Mouse (Mus musculus): ENCODE data around the gene Arhgef9. TPM values are rescaled to one million over a fixed set of nuclear protein-coding genes. Genes with fewer than 3 reads are reported as not detected.
A peak's percentile ranks its signal among the peaks of the same experiment; 100 is the strongest.

Gene Arhgef9
- polyA plus RNA-seq, 1 experiment from 2014 or later, result 45.6 TPM

DNA sequence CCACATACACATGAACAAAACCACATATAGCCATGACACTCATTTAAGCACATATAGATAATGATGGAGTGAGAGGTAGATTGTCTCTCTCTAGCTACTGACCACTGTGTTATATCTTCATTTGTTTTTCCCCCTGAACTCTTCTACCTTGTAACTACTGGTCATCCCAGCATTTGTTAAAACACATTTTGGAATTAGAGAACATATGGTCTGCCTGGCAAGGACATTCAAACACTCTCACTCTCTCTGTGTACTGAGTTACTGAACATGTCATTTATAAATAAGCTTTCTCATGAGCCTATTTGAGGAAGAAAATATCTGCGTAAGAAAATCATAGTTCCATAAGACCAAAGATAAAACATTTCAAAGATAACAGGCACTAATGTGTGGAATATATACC is 64.9 kb downstream of the Arhgef9 start:
- ATAC-seq (ENCODE audit: low FRiP score), result no peak
- Histone ChIP-seq H3K9me3 (no peaks in the 10 kb centered on the region), H3K4me3 (no peak overlapping the region), H3K27ac (no peak overlapping the region), H3K36me3 (no peaks in the 10 kb centered on the region), H3K4me2 (no peak overlapping the region), H3K27me3 (no peaks in the 10 kb centered on the region), H3K9ac (no peak overlapping the region), H3K4me1 (replicated peaks) (no peaks in the 10 kb centered on the region)
- WGBS, result 97% methylated on average over 1 of the region's 1 CpGs

DNA sequence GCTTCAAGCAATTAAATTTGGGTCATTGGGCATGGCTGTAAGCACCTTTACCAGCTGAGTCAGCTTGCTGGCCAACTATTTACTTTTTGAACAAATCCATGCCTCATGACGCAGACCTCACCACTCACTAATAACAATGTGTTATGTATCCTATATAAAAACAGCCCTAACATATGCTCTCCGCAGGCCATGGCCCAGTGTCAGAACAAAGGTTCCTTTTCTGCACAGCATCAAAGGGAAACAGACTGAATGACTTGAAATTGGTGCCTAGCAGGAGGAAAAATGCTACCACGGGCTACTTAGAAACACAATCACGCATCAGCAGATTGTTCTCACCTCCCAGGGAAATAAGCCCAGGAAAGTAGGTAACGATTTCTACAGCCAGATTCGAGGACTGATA is 73.2 kb downstream of the Arhgef9 start:
- H3K4me2 ChIP-seq, result no peak overlapping the region
- H3K9me3 ChIP-seq, result no peaks in the 10 kb centered on the region
- H3K4me1 ChIP-seq (replicated peaks), result no peaks in the 10 kb centered on the region
- WGBS, result 52% methylated on average over 6 of the region's 6 CpGs
- H3K9ac ChIP-seq, result no peak overlapping the region
- H3K4me3 ChIP-seq, result no peak overlapping the region
- ATAC-seq (ENCODE audit: low FRiP score), result no peak
- H3K36me3 ChIP-seq, result no peaks in the 10 kb centered on the region
- H3K27me3 ChIP-seq, result no peaks in the 10 kb centered on the region
- H3K27ac ChIP-seq, result no peak overlapping the region

DNA sequence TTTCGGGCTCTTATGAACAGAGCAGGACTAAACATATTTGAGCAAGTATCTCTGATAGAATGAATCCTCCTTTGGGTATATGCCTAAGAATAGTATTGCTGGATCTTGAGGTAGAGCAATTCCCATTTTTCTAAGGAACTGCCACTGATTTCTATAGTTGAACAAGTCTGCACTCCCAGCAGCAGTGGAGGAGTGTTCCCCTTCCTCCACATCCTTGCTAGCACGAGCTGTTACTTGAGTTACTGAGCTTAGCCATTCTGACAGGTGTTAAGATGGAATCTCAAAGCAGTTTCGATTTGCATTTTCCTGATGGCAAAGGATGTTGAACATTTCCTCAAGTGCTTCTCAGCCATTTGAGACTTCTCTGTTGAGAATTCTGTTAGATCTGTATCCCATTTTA is 92.3 kb downstream of the Arhgef9 start:
- ATAC-seq (ENCODE audit: low FRiP score), result no peak
- Histone ChIP-seq H3K4me3 (no peak overlapping the region), H3K9me3 (no peaks in the 10 kb centered on the region), H3K4me1 (replicated peaks) (no peaks in the 10 kb centered on the region), H3K27ac (no peak overlapping the region), H3K27me3 (no peaks in the 10 kb centered on the region), H3K36me3 (no peaks in the 10 kb centered on the region), H3K9ac (no peak overlapping the region), H3K4me2 (no peak overlapping the region)
- 77% methylated on average over 3 of the region's 3 CpGs for WGBS

DNA sequence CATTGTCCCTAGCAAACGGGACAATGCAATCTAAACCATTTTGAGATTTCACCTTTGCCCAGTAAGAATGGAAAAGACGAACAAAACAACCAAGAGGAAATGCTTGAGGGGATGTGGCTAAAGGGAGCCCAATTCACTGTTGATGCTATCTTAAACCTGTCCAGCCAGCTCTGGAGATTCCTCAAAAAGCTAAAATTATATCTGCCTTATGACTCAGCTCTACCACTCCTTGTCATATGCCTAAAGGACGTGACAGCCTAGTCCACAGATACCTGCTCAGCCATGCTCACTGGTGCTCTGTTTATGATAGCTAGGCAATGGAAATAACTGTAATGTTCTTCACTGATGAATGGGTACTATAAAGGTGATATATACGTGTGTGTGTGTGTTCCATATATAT is 109.0 kb downstream of the Arhgef9 start:
- H3K9me3 ChIP-seq, result no peaks in the 10 kb centered on the region
- H3K4me2 ChIP-seq, result no peak overlapping the region
- no peaks in the 10 kb centered on the region for H3K4me1 ChIP-seq (replicated peaks)
- H3K4me3 ChIP-seq, result no peak overlapping the region
- ATAC-seq (ENCODE audit: low FRiP score), result no peak
- H3K36me3 ChIP-seq, result no peaks in the 10 kb centered on the region
- no peak overlapping the region for H3K27ac ChIP-seq
- no peaks in the 10 kb centered on the region for H3K27me3 ChIP-seq
- 84% methylated on average over 4 of the region's 4 CpGs for WGBS
- H3K9ac ChIP-seq, result no peak overlapping the region

DNA sequence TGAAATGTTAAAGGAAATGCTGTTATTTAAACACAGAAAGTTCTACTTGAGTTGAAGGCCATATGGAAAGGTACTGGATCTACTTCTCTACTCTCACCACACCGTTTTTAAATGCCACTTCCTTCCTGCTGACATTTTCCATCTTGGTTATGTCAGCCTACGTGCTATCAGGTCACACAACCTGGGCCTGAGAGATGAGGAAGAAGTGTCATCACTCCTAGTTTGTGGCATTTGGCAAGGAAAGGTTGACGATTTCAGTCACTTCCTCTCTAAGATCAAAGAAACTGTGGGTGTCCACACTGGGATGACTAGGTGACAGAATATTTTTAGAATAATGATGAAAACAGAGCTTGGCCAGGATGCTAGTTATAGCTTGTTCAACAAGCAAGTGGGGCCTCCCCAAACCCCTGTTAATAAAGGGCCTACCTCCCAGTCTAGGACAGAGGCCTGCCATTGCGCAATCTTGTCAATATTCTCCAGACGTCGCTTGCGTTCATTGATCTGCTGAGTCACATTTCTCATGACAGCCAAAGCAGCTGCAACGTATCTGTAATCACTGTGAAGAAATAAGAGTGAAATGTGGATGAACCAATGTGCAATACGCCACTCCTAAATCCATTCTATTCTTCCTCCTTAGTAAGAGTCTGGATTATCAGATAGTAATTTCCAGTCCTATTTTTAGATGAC is 119.5 kb downstream of the Arhgef9 start:
- H3K4me1 ChIP-seq (replicated peaks), result no peaks in the 10 kb centered on the region
- no peaks in the 10 kb centered on the region for H3K9me3 ChIP-seq
- no peak overlapping the region for H3K4me2 ChIP-seq
- no peak overlapping the region for H3K27ac ChIP-seq
- no peak overlapping the region for H3K9ac ChIP-seq
- WGBS, result 89% methylated on average over 9 of the region's 9 CpGs
- H3K36me3 ChIP-seq, result 0 out of 2 replicates have a peak, but pooled peaks cover 5% of the 10 kb centered on the region
- ATAC-seq (ENCODE audit: low FRiP score), result no peak
- no peak overlapping the region for H3K4me3 ChIP-seq
- no peaks in the 10 kb centered on the region for H3K27me3 ChIP-seq

DNA sequence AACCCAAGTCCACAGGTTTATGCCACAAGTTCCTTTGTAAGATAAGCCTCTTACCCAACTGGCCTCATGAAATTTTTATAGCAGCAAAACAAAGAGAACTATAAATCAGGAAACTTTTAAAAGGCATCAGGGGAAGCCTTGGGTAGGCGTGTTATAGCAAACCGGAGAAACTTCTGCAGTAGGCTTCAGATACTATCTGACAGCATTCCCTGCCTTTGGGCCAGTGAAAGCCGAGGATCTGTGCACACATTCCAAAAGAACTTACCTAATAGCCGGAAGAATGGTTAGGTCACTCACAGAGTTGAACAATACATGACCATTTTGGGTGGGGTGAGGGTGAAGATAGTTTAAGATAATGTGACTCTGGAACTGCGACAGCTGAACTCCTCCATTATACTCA is 168.7 kb downstream of the Arhgef9 start:
- no peak for ATAC-seq (ENCODE audit: low FRiP score)
- Histone ChIP-seq H3K27ac (no peak overlapping the region), H3K4me2 (no peak overlapping the region), H3K4me1 (replicated peaks) (peaks cover 4% of the 10 kb centered on the region; the same call in 1 of the 2 replicates), H3K36me3 (no peaks in the 10 kb centered on the region), H3K9me3 (no peaks in the 10 kb centered on the region), H3K9ac (no peak overlapping the region), H3K4me3 (no peak overlapping the region), H3K27me3 (peaks cover 6% of the 10 kb centered on the region; the same call in 1 of the 2 replicates)
- WGBS, result 78% methylated on average over 5 of the region's 5 CpGs

DNA sequence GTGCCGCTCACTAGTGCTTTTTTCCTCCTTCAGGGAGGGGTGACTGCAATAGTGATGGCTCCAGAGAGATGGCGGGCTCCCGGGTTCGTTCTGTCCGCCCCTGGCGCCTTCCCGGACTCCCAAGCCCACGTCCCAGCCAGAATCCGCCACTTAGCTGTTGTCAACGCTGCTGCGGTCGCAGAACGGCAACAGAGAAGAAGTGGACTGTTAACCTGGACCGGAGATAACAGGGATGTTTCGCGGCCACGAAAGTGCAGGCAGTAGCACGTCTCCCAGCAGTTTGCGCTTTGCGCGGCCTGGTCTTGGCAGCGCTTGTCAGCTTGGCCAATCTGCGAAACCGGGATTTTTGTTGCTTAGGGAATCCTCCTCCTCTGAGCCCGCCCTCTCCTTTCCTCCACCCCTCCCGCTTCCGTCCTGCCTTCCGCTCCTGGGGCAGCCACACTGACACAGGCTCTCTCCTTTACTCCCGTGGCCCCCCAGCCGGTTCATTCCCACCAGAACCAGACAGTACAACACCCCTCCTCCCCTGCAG is 170.2 kb downstream of the Arhgef9 start, which contains the start of gene Spin4:
TSS of gene Spin4 (minus strand) at position 322 of the 532 bp plus-strand sequence.
- peaks cover 4% of the 10 kb centered on the region; the same call in 1 of the 2 replicates for H3K4me1 ChIP-seq (replicated peaks)
- peaks cover 6% of the 10 kb centered on the region; the same call in 1 of the 2 replicates for H3K27me3 ChIP-seq
- H3K27ac ChIP-seq, result peak within 1 kb of the TSS; percentile 85
- peak within 1 kb of the TSS; percentile 63 for H3K4me2 ChIP-seq
- no peaks in the 10 kb centered on the region for H3K9me3 ChIP-seq
- H3K4me3 ChIP-seq, result peak within 1 kb of the TSS; percentile 48
- 12% methylated on average over 29 of the region's 30 CpGs for WGBS
- H3K36me3 ChIP-seq, result no peaks in the 10 kb centered on the region
- peak within 1 kb of the TSS; percentile 70 for H3K9ac ChIP-seq
- ATAC-seq (ENCODE audit: low FRiP score), result peak; percentile 96

DNA sequence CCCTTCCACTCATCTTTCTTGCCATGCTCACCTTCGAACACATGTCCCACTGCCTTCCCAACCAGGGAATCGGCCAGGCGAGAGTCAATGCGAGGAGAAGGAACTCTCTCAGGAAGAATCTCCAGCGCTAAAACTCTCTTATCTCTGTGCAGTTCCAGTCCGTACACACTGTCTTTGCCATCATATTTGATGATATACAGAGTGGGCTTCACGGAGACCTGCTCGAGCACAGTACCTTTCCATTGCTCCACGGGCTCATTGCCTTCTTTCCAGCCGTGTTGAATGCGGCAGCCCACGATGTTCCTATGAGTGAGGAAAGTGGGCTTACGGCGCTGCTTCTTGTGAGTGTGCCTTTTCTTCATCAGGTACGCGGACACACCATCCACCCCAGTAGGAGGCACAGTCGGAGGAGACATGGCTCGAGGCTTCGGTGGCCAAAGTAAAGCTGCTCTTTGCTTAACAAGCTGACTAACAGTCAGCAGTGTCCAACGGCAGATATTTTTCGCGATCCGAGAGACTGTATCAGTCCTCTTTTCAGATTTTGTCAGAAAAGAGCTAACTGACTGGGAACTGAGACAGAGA is 170.8 kb downstream of the Arhgef9 start:
- Histone ChIP-seq H3K36me3 (no peaks in the 10 kb centered on the region), H3K4me1 (replicated peaks) (peaks cover 4% of the 10 kb centered on the region; the same call in 1 of the 2 replicates), H3K9me3 (no peaks in the 10 kb centered on the region), H3K4me3 (peak overlapping the region; percentile 48), H3K4me2 (peak overlapping the region; percentile 63), H3K9ac (peak overlapping the region; percentile 70), H3K27ac (peak overlapping the region; percentile 85), H3K27me3 (peaks cover 6% of the 10 kb centered on the region; the same call in 1 of the 2 replicates)
- 21% methylated on average over 23 of the region's 23 CpGs for WGBS
- peak; percentile 62 for ATAC-seq (ENCODE audit: low FRiP score)

DNA sequence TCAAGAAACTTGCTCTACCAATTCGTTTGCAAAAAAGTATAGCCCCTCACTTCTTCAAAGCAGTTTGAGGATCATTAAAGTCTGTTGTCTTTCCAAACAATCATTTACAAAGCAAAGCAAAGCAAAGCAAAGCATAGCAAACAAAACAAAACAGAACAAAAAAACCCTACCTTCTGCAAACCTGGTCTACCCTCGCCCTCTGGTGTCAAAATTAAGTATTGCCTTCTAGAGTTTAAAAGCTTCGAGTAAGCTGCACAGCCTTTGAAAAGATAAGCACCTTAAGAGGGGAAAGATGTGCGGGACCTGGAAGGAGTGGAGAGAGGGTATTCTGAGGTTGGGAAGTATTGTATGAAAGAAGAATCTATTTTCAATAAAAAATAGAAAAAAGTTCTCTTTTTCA is 184.6 kb downstream of the Arhgef9 start:
- H3K4me1 ChIP-seq (replicated peaks), result no peaks in the 10 kb centered on the region
- no peaks in the 10 kb centered on the region for H3K36me3 ChIP-seq
- no peaks in the 10 kb centered on the region for H3K9me3 ChIP-seq
- H3K27me3 ChIP-seq, result 0 out of 2 replicates have a peak, but pooled peaks cover under 1% of the 10 kb centered on the region
- 30% methylated on average over 4 of the region's 4 CpGs for WGBS
- H3K4me3 ChIP-seq, result no peak overlapping the region
- no peak for ATAC-seq (ENCODE audit: low FRiP score)
- no peak overlapping the region for H3K4me2 ChIP-seq
- H3K9ac ChIP-seq, result no peak overlapping the region
- H3K27ac ChIP-seq, result no peak overlapping the region

Other genes with a start within 250 kb of the Arhgef9 start
- 3.3 and 3.7 TPM in 2 replicates for gene Spin4, start 170.2 kb downstream of the Arhgef9 start, polyA plus RNA-seq (2015; fragmentation: Nextera tagmentation; extraction: Ambion mirVana)
- 11.7 and 13.1 TPM in 2 replicates for gene Amer1, start 248.0 kb upstream of the Arhgef9 start, polyA plus RNA-seq (2015; fragmentation: Nextera tagmentation; extraction: Ambion mirVana)

Data from hindbrain, embryonic 13.5 days (tissue).